Mouse (Mus musculus) lung, embryonic 14.5 days (tissue): ENCODE measurements around the gene Eef1akmt1. TPM values are rescaled to one million over a fixed set of nuclear protein-coding genes. Genes with fewer than 3 reads are reported as not detected.
A peak's percentile ranks its signal among the peaks of the same experiment; 100 is the strongest.

Source experiments
- ATAC-seq: fragments of 200-750 bp; cut with Nextera tagmentation; 2 replicates; pipeline ENCODE4 v1.8.0; 2017; ENCODE audit warnings: mild to moderate bottlenecking, moderate TSS enrichment, moderate library complexity; ENCODE audit not compliant: insufficient read depth
- DNase-seq: peaks from one replicate; pipeline ENCODE4 v3.0.0-alpha.2; 2015
- H3K27ac ChIP-seq: fragments of 300-500 bp; sonication (generic); 2 replicates; pipeline ENCODE4 v1.5.1; 2014; ENCODE audit warnings: low read depth, mild to moderate bottlenecking, moderate library complexity
- H3K27me3 ChIP-seq: fragments of 300-500 bp; sonication (generic); 2 replicates; pipeline ENCODE4 v1.6.1; 2014; ENCODE audit warnings: low read length, control low read depth; ENCODE audit not compliant: insufficient read depth
- H3K36me3 ChIP-seq: fragments of 300-500 bp; sonication (generic); 2 replicates; pipeline ENCODE4 v1.6.1; 2014; ENCODE audit warnings: control low read depth; ENCODE audit not compliant: insufficient read depth
- H3K4me1 ChIP-seq: fragments of 300-500 bp; sonication (generic); 2 replicates; pipeline ENCODE4 v1.6.1; 2014; ENCODE audit warnings: antibody characterized with exemption, control low read depth; ENCODE audit not compliant: insufficient read depth
- H3K4me2 ChIP-seq: fragments of 300-500 bp; sonication (generic); 2 replicates; pipeline ENCODE4 v1.6.1; 2014; ENCODE audit warnings: mild to moderate bottlenecking
- H3K4me3 ChIP-seq: fragments of 300-500 bp; sonication (generic); 2 replicates; pipeline ENCODE4 v1.5.1; 2014; ENCODE audit warnings: low read depth, low read length
- H3K9ac ChIP-seq: fragments of 300-500 bp; sonication (generic); 2 replicates; pipeline ENCODE4 v1.6.1; 2014
- H3K9me3 ChIP-seq: fragments of 300-500 bp; sonication (generic); 2 replicates; pipeline ENCODE4 v1.6.1; 2016; ENCODE audit warnings: low read depth, low read length, control low read depth
- CTCF ChIP-seq: IDR thresholded peaks from 2 replicates; pipeline ENCODE4 v1.5.1; 2016; ENCODE audit warnings: antibody characterized with exemption, low read depth
- WGBS: fragments of 180-500 bp; shearing (Covaris S2); extraction: QIAGEN DNeasy Blood & Tissue Kit; methylation state at CpG from one replicate; pipeline ENCODE4 v1.1.7; 2014; 5-methylcytosine and 5-hydroxymethylcytosine counted together
- polyA plus RNA-seq: library from polyadenylated mRNA; unstranded; fragments of >200 nt; fragmentation: Nextera tagmentation; extraction: Ambion mirVana; gene quantifications from 2 replicates; pipeline ENCODE4 v1.2.1, GENCODE M21; 2014

Gene Eef1akmt1
- polyA plus RNA-seq, 1 experiment from 2014 or later, result 122 TPM

- no peak for ATAC-seq
- WGBS, result 49% methylated on average over 9 of the region's 9 CpGs
- peak overlapping the region; percentile 84 for H3K27ac ChIP-seq
- H3K9me3 ChIP-seq, result no peaks in the 10 kb centered on the region
- peaks cover 33% of the 10 kb centered on the region for H3K4me1 ChIP-seq
- H3K27me3 ChIP-seq, result peaks cover 2% of the 10 kb centered on the region; the same call in 1 of the 2 replicates
- peak overlapping the region; percentile 39; the same call in 1 of the 2 replicates for H3K4me2 ChIP-seq
- H3K9ac ChIP-seq, result no peak overlapping the region
- H3K4me3 ChIP-seq, result no peak overlapping the region
- peak; percentile 29 for DNase-seq
- TF ChIP-seq CTCF, result no peak
- no peaks in the 10 kb centered on the region for H3K36me3 ChIP-seq
Measured at GRCm38 (mm10) chr14:57536820-57537219, 34.6 kb downstream of the Eef1akmt1 start.

- Histone ChIP-seq H3K4me3 (no peak overlapping the region), H3K4me1 (peaks cover 33% of the 10 kb centered on the region), H3K4me2 (no peak overlapping the region), H3K9me3 (no peaks in the 10 kb centered on the region), H3K27ac (peak overlapping the region; percentile 89; the same call in 1 of the 2 replicates), H3K36me3 (no peaks in the 10 kb centered on the region), H3K9ac (no peak overlapping the region), H3K27me3 (peaks cover 2% of the 10 kb centered on the region; the same call in 1 of the 2 replicates)
- ATAC-seq (peak; percentile 21; the same call in 1 of the 2 replicates), DNase-seq (peak; percentile 80)
- TF ChIP-seq CTCF, result no peak
- WGBS, result 37% methylated on average over 6 of the region's 6 CpGs
Measured at GRCm38 (mm10) chr14:57535646-57536045, 35.8 kb downstream of the Eef1akmt1 start.

GRCm38 (mm10) chr14:57534961-57535360 is 36.5 kb downstream of the Eef1akmt1 start:
- Histone ChIP-seq H3K9me3 (no peaks in the 10 kb centered on the region), H3K27ac (peak overlapping the region; percentile 89), H3K27me3 (peaks cover 2% of the 10 kb centered on the region; the same call in 1 of the 2 replicates), H3K4me2 (peak overlapping the region; percentile 38), H3K9ac (peak overlapping the region; percentile 16; the same call in 1 of the 2 replicates), H3K4me1 (peaks cover 33% of the 10 kb centered on the region), H3K36me3 (no peaks in the 10 kb centered on the region), H3K4me3 (no peak overlapping the region)
- peak; percentile 45 for ATAC-seq
- peak; percentile 22; the same call in 1 of the 2 replicates for TF ChIP-seq CTCF
- DNase-seq, result peak; percentile 82
- 15% methylated on average over 8 of the region's 8 CpGs for WGBS

- peak; percentile 85 for DNase-seq
- WGBS, result 7% methylated on average over 5 of the region's 5 CpGs
Measured at GRCm38 (mm10) chr14:57534346-57534745, 37.1 kb downstream of the Eef1akmt1 start.

GRCm38 (mm10) chr14:57533841-57534240 is 37.6 kb downstream of the Eef1akmt1 start:
- no peak overlapping the region for H3K9ac ChIP-seq
- no peak for TF ChIP-seq CTCF
- H3K4me2 ChIP-seq, result no peak overlapping the region
- no peak overlapping the region; the same call in 1 of the 2 replicates for H3K27ac ChIP-seq
- H3K27me3 ChIP-seq, result peaks cover 2% of the 10 kb centered on the region; the same call in 1 of the 2 replicates
- peaks cover 33% of the 10 kb centered on the region for H3K4me1 ChIP-seq
- ATAC-seq, result no peak
- no peak overlapping the region for H3K4me3 ChIP-seq
- no peak for DNase-seq
- H3K9me3 ChIP-seq, result no peaks in the 10 kb centered on the region
- WGBS, result 24% methylated on average over 11 of the region's 11 CpGs
- no peaks in the 10 kb centered on the region for H3K36me3 ChIP-seq

More at GRCm38 (mm10) chr14:57534346-57534745, 37.1 kb downstream of the Eef1akmt1 start:
- Histone ChIP-seq H3K4me1 (peaks cover 33% of the 10 kb centered on the region), H3K27ac (peak overlapping the region; percentile 89), H3K4me3 (no peak overlapping the region), H3K27me3 (peaks cover 2% of the 10 kb centered on the region; the same call in 1 of the 2 replicates), H3K9me3 (no peaks in the 10 kb centered on the region), H3K36me3 (no peaks in the 10 kb centered on the region), H3K4me2 (peak overlapping the region; percentile 38; the same call in 1 of the 2 replicates), H3K9ac (peak overlapping the region; percentile 16; the same call in 1 of the 2 replicates)
- ATAC-seq, result peak; percentile 17; the same call in 1 of the 2 replicates
- no peak for TF ChIP-seq CTCF

GRCm38 (mm10) chr14:57533214-57533613 is 38.2 kb downstream of the Eef1akmt1 start:
- Histone ChIP-seq H3K4me1 (peaks cover 32% of the 10 kb centered on the region), H3K9me3 (no peaks in the 10 kb centered on the region), H3K27me3 (peaks cover 2% of the 10 kb centered on the region; the same call in 1 of the 2 replicates), H3K27ac (no peak overlapping the region), H3K9ac (no peak overlapping the region), H3K36me3 (no peaks in the 10 kb centered on the region), H3K4me2 (no peak overlapping the region), H3K4me3 (no peak overlapping the region)
- ATAC-seq, result no peak
- 44% methylated on average over 3 of the region's 3 CpGs for WGBS
- peak; percentile 88 for TF ChIP-seq CTCF
- peak; percentile 81 for DNase-seq

- TF ChIP-seq CTCF, result no peak
- no peaks in the 10 kb centered on the region for H3K36me3 ChIP-seq
- peaks cover 25% of the 10 kb centered on the region for H3K4me1 ChIP-seq
- no peak overlapping the region for H3K9ac ChIP-seq
- no peaks in the 10 kb centered on the region for H3K9me3 ChIP-seq
- no peak for DNase-seq
- H3K4me2 ChIP-seq, result no peak overlapping the region
- H3K27ac ChIP-seq, result no peak overlapping the region
- no peak overlapping the region for H3K4me3 ChIP-seq
- H3K27me3 ChIP-seq, result peaks cover 2% of the 10 kb centered on the region; the same call in 1 of the 2 replicates
- no peak for ATAC-seq
- 87% methylated on average over 3 of the region's 3 CpGs for WGBS
Measured at GRCm38 (mm10) chr14:57532577-57532976, 38.8 kb downstream of the Eef1akmt1 start.
